Mouse (Mus musculus) liver, postnatal 0 days (tissue): ENCODE results near the gene Olfr1221.

Experiments
- CTCF ChIP-seq: sonication (generic); IDR thresholded peaks from 2 replicates; pipeline ENCODE4 v1.5.1; 2016; ENCODE audit warnings: antibody characterized with exemption, low read depth
- EP300 ChIP-seq: IDR thresholded peaks from 2 replicates; pipeline ENCODE4 v1.6.1; 2016; ENCODE audit warnings: antibody characterized with exemption, low read depth, mild to moderate bottlenecking

- TF ChIP-seq CTCF (no peak), EP300 (no peak)
Observed at GRCm38 (mm10) chr2:89105651-89106050, 11.4 kb downstream of the Olfr1221 start.
